Mouse (Mus musculus) embryonic facial prominence, embryonic 15.5 days (tissue): ENCODE data around the gene Abca9. TPM values are rescaled to one million over a fixed set of nuclear protein-coding genes. Genes with fewer than 3 reads are reported as not detected.

Experiments
- ATAC-seq: fragments of 200-750 bp; cut with Nextera tagmentation; 2 replicates; pipeline ENCODE4 v1.8.0; 2017; ENCODE audit warnings: low read depth, moderate TSS enrichment; ENCODE audit not compliant: insufficient number of reproducible peaks, low FRiP score, low TSS enrichment
- H3K27ac ChIP-seq: fragments of 300-500 bp; sonication (generic); replicated peaks from 2 replicates; pipeline ENCODE4 v1.5.1; 2015; ENCODE audit warnings: mild to moderate bottlenecking, inconsistent platforms
- H3K27me3 ChIP-seq: fragments of 300-500 bp; sonication (generic); 2 replicates; pipeline ENCODE4 v1.6.1; 2015; ENCODE audit warnings: inconsistent platforms
- H3K36me3 ChIP-seq: fragments of 300-500 bp; sonication (generic); 2 replicates; pipeline ENCODE4 v1.6.1; 2015; ENCODE audit warnings: mild to moderate bottlenecking, inconsistent platforms
- H3K4me1 ChIP-seq: fragments of 300-500 bp; sonication (generic); 2 replicates; pipeline ENCODE4 v1.6.1; 2015; ENCODE audit warnings: inconsistent platforms
- H3K4me2 ChIP-seq: fragments of 300-500 bp; sonication (generic); replicated peaks from 2 replicates; pipeline ENCODE4 v1.6.1; 2015; ENCODE audit warnings: mild to moderate bottlenecking, inconsistent platforms
- H3K4me3 ChIP-seq: fragments of 300-500 bp; sonication (generic); replicated peaks from 2 replicates; pipeline ENCODE4 v1.5.1; 2015; ENCODE audit warnings: mild to moderate bottlenecking, inconsistent platforms
- H3K9ac ChIP-seq: fragments of 300-500 bp; sonication (generic); 2 replicates; pipeline ENCODE4 v1.6.1; 2015; ENCODE audit warnings: inconsistent platforms
- H3K9me3 ChIP-seq: fragments of 300-500 bp; sonication (generic); replicated peaks from 2 replicates; pipeline ENCODE4 v1.6.1; 2016; ENCODE audit warnings: inconsistent platforms
- WGBS: fragments of 180-500 bp; shearing (Covaris S2); methylation state at CpG from one replicate; pipeline ENCODE4 v1.1.7; 2015; 5-methylcytosine and 5-hydroxymethylcytosine counted together
- polyA plus RNA-seq: library from polyadenylated mRNA; unstranded; fragments of >200 nt; fragmentation: Nextera tagmentation; extraction: Ambion mirVana; gene quantifications from 2 replicates; pipeline ENCODE4 v1.2.1, GENCODE M21; 2015

Abca9 gene
- polyA plus RNA-seq, 1 experiment from 2014 or later = 9.8 TPM

DNA sequence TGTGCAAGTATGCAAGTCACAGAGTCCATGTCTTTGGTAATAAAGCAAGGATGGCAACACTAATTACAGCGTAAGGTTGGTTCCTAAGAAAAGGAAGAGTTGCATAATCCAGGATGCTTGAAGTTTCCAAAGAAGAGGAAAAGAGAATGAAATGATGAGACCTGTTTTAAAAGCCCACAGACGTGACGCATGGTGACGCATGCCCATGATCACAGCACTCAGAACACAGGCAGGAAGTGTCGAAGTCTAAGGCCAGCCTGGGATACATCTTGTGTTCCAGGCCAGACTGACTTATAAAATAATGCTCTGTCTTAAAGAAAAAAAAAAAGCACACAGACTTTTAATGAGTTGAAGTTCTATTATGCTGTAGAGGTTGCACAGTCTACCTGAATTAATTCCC, 20.4 kb downstream of the Abca9 start:
- no peak overlapping the region for H3K27ac ChIP-seq
- no peak overlapping the region for H3K4me3 ChIP-seq
- no peaks in the 10 kb centered on the region for H3K27me3 ChIP-seq
- H3K36me3 ChIP-seq = peaks cover 4% of the 10 kb centered on the region; the same call in 1 of the 2 replicates
- no peak overlapping the region for H3K9ac ChIP-seq
- 98% methylated on average over 5 of the region's 5 CpGs for WGBS
- no peaks in the 10 kb centered on the region for H3K4me1 ChIP-seq
- H3K4me2 ChIP-seq = no peak overlapping the region
- ATAC-seq = no peak
- no peaks in the 10 kb centered on the region for H3K9me3 ChIP-seq

DNA sequence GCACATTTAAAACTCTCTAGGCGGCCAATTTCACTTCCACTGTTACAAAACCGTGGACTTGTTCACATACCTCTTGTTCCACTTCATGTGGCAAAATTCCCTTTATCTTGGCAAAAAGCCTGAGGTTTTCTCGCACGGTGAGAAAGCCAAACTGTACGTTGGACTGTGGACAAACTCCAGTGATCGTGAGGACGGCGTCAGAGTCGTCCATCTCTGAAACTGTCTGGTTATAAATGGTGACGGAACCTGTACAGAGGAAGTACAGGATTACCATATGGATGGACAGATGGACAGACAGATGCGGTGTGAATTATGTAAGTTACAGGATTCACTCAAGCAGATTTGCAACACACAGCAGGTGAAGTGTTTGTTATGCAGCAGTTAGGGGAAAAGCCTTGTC, 22.6 kb downstream of the Abca9 start:
- Histone ChIP-seq H3K27ac (no peak overlapping the region), H3K4me2 (no peak overlapping the region), H3K9ac (no peak overlapping the region), H3K4me1 (no peaks in the 10 kb centered on the region), H3K27me3 (no peaks in the 10 kb centered on the region), H3K4me3 (no peak overlapping the region), H3K9me3 (no peaks in the 10 kb centered on the region), H3K36me3 (peaks cover 4% of the 10 kb centered on the region; the same call in 1 of the 2 replicates)
- no peak for ATAC-seq
- whole genome bisulfite sequencing = 87% methylated on average over 11 of the region's 11 CpGs

DNA sequence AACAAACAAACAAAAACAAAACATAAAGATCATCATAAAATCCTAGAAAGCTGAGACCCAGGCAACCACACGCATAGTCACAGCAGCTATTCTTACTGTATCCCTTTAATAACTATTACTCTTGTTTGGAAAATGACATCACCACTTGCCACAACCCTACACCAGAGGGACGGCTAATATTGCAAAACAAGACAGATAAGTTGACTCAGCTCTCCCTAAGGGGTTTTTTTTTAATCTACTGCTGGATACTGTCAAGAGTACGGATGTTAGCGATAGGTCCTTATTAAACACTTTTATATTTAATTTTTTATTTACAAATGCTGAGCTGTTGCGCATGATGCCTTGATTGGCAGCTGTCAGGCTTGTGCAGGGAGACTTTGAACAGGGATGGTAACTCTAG, 37.2 kb downstream of the Abca9 start:
- no peaks in the 10 kb centered on the region for H3K9me3 ChIP-seq
- WGBS = 63% methylated on average over 5 of the region's 5 CpGs
- no peaks in the 10 kb centered on the region for H3K4me1 ChIP-seq
- H3K36me3 ChIP-seq = no peaks in the 10 kb centered on the region
- H3K27me3 ChIP-seq = no peaks in the 10 kb centered on the region
- H3K4me2 ChIP-seq = no peak overlapping the region
- no peak overlapping the region for H3K9ac ChIP-seq
- H3K4me3 ChIP-seq = no peak overlapping the region
- no peak for ATAC-seq
- H3K27ac ChIP-seq = no peak overlapping the region

DNA sequence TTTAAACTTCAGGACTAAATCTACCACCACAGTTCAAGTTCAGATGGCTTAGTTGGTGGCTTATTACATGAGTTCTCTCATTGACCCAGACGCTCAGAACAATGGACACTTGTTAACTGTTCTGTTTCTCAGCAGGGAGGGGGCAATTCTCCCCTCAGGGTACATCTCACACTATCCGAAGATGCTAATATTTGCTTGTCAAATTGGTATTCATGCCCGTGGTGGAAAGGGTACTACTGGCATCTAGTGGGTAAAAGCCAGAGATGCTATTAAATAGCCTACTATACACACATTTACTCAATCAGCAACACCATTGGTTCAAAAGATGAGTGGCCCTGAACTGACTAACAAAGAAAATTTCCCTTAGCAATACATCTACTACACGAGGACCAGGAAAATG, 56.9 kb downstream of the Abca9 start:
- no peaks in the 10 kb centered on the region for H3K9me3 ChIP-seq
- H3K9ac ChIP-seq = no peak overlapping the region
- no peaks in the 10 kb centered on the region for H3K4me1 ChIP-seq
- H3K4me2 ChIP-seq = no peak overlapping the region
- WGBS = 44% methylated on average over 4 of the region's 4 CpGs
- no peak overlapping the region for H3K4me3 ChIP-seq
- H3K27ac ChIP-seq = no peak overlapping the region
- H3K27me3 ChIP-seq = no peaks in the 10 kb centered on the region
- no peak for ATAC-seq
- 0 out of 2 replicates have a peak, but pooled peaks cover 9% of the 10 kb centered on the region for H3K36me3 ChIP-seq

DNA sequence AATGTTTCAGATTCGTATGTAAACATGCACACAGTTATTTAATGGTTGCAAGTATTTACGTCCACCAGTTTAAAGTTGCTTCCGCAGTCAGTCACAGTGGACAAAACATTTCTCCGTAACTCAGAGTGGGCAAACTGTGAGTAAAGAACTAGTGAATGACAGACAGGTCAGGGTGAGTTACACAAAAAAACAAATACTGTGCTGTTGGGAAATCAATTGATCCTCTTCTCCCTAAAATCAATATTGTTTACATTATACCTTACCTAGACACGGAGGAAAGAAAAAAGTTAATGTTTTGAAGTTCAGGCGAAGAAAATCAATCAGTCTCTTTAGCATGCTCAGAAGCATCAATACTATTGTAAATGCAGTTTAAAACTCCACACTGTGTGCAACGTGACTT, 66.6 kb downstream of the Abca9 start:
- Histone ChIP-seq H3K27ac (no peak overlapping the region), H3K9me3 (no peaks in the 10 kb centered on the region), H3K9ac (no peak overlapping the region), H3K4me2 (no peak overlapping the region), H3K4me1 (no peaks in the 10 kb centered on the region), H3K27me3 (no peaks in the 10 kb centered on the region), H3K4me3 (no peak overlapping the region), H3K36me3 (peaks cover 10% of the 10 kb centered on the region; the same call in 1 of the 2 replicates)
- no peak for ATAC-seq
- 86% methylated on average over 7 of the region's 7 CpGs for WGBS

DNA sequence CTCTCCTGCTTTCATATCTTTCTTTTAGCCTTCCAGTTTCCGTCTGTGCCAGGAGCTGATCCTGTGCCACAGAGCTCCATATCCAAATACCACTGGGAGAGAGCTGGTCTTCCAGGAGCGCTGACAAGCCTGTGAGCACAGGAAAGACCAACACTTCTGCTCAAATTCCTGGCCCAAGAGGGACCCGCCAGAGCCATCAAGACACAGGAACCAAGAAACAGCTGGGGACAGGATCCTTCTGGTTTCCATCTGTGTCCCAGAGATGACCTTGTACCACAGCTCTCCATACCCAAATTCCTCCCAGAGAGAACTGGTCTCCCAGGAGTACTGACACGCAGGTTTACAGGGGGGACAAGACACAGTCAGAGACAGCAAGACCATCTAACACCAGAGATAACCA, 69.1 kb downstream of the Abca9 start:
- Histone ChIP-seq H3K9ac (no peak overlapping the region), H3K27ac (no peak overlapping the region), H3K27me3 (no peaks in the 10 kb centered on the region), H3K9me3 (no peaks in the 10 kb centered on the region), H3K4me1 (0 out of 2 replicates have a peak, but pooled peaks cover 6% of the 10 kb centered on the region), H3K36me3 (peaks cover 4% of the 10 kb centered on the region; the same call in 1 of the 2 replicates), H3K4me3 (no peak overlapping the region), H3K4me2 (no peak overlapping the region)
- ATAC-seq = no peak
- 56% methylated on average over 4 of the region's 4 CpGs for WGBS

DNA sequence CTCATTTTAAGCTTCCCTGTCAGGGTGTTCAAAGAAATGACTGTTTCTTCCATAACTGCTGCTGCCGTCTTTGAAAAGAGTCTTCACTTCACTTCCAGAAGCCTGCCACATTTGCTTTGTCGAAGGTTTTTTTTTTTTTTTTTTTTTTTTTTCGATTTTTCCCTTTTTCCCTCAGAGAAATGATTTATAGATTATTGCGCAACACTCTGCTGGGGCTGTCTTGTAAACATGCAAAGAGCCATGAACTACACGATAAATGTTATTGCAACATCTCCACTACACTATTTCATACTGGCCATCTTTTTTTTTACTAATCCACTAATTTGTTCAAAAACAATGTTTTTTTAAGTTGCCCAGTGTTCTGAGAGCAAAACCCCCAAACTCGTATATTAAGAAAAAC, 70.5 kb downstream of the Abca9 start:
- no peak overlapping the region for H3K4me3 ChIP-seq
- peaks cover 4% of the 10 kb centered on the region; the same call in 1 of the 2 replicates for H3K36me3 ChIP-seq
- H3K4me2 ChIP-seq = no peak overlapping the region
- no peak for ATAC-seq
- 71% methylated on average over 6 of the region's 6 CpGs for WGBS
- no peak overlapping the region for H3K27ac ChIP-seq
- 0 out of 2 replicates have a peak, but pooled peaks cover 6% of the 10 kb centered on the region for H3K4me1 ChIP-seq
- H3K9ac ChIP-seq = no peak overlapping the region
- no peaks in the 10 kb centered on the region for H3K27me3 ChIP-seq
- no peaks in the 10 kb centered on the region for H3K9me3 ChIP-seq

DNA sequence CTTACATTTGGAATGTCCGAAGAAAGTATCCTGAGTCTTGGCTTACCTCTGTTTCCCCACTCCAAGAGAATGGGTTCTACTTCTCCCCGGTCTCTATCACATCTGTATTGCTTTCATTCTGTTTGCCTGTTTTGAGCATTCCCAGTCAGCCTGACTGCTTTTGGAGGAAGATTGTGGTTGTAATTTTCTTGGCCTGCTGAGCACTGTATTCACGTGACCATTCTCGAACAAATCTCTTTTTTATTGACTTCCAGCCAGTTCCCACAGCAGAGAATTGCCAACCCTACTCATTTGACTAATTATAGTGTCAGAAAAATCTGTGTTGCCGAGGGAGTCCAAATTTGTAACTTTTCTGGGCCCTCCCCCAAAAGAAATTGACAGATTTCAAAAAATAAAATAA, 72.1 kb downstream of the Abca9 start, which contains the start of gene Abca8a:
Abca8a (minus strand) TSS at position 121 of the 400 bp plus-strand sequence.
- H3K4me2 ChIP-seq = peak within 1 kb of the TSS; percentile 31

DNA sequence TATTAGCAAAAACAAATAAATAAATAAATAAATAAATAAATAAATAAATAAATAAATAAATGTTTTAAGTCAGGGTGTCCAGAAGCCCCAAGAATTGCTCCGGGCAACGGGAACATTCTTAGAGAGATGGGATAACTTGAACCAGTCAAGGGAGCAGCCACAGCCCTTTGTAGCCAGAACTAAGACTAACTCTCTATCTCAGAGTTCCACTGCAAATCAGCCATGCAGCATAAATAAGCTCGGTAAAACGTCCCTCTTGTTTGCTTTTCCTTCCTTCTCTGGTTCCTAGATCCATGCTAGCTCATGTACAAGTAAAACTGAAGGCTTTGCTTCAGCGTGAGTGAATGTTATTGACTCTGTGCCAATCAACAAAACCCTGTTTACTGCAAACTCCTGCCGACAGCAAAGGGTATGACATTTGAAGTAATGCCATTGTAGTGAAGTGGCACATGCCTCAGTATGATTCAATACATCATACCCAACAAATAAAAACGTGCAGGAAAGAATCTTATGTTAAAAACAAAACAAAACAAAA, 73.1 kb downstream of the Abca9 start:
- peak overlapping the region; percentile 80 for H3K27ac ChIP-seq
- ATAC-seq = no peak
- H3K4me3 ChIP-seq = peak overlapping the region; percentile 27
- H3K9ac ChIP-seq = no peak overlapping the region
- H3K4me1 ChIP-seq = 0 out of 2 replicates have a peak, but pooled peaks cover 6% of the 10 kb centered on the region
- H3K4me2 ChIP-seq = peak overlapping the region; percentile 31
- H3K9me3 ChIP-seq = no peaks in the 10 kb centered on the region
- no peaks in the 10 kb centered on the region for H3K27me3 ChIP-seq
- 45% methylated on average over 7 of the region's 7 CpGs for WGBS
- no peaks in the 10 kb centered on the region; the same call in 1 of the 2 replicates for H3K36me3 ChIP-seq

More for the DNA sequence above, 72.1 kb downstream of the Abca9 start, which contains the start of gene Abca8a:
- peak within 1 kb of the TSS; percentile 27 for H3K4me3 ChIP-seq
- H3K27ac ChIP-seq = peak within 1 kb of the TSS; percentile 80
- 35% methylated on average over 5 of the region's 5 CpGs for WGBS
- H3K9me3 ChIP-seq = no peaks in the 10 kb centered on the region
- H3K9ac ChIP-seq = no peak within 1 kb of the TSS
- H3K4me1 ChIP-seq = 0 out of 2 replicates have a peak, but pooled peaks cover 6% of the 10 kb centered on the region
- no peaks in the 10 kb centered on the region; the same call in 1 of the 2 replicates for H3K36me3 ChIP-seq
- H3K27me3 ChIP-seq = no peaks in the 10 kb centered on the region
- ATAC-seq = no peak

DNA sequence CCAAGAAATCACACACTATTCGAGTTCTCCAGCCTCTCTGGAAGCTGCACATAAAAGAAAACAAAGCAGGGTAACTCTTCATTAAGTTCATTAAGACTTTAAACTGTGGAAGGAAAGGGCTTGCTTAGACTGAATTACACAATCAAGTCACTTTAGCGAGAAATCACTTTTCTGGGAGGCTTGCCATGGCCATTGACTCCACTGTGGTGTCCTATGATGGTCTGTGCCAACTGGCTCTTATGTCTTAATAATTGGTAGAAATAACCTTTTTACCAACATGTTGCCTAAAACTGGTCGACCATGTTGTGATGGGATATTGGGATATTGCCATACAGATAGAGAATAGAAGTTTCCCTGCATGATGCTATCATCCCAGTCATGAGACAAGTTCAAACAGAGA, 73.8 kb downstream of the Abca9 start:
- Histone ChIP-seq H3K4me3 (no peak overlapping the region), H3K9ac (no peak overlapping the region), H3K4me2 (peak overlapping the region; percentile 31; the same call in 1 of the 2 replicates), H3K4me1 (0 out of 2 replicates have a peak, but pooled peaks cover 6% of the 10 kb centered on the region), H3K27ac (no peak overlapping the region), H3K9me3 (no peaks in the 10 kb centered on the region), H3K36me3 (no peaks in the 10 kb centered on the region), H3K27me3 (no peaks in the 10 kb centered on the region)
- ATAC-seq = no peak
- 72% methylated on average over 3 of the region's 3 CpGs for WGBS

DNA sequence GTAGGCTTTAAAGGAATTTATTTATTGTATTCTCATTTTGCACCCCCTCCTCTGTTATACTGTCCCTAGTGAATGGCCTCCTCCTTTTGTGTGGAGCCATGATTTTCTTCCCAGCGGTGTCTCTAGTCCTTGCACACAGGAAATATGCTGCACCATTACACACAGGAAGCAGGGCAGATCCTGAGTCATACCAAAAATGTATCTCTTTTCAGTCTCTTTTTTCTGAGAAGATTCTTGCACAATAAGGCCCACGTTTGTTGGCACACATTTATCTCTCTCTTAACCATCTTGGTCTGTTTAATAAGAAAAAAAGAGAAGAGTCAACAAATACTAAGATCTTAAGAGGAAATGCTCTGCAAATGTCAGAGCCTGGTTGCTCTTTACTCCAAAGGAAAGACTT, 76.7 kb downstream of the Abca9 start:
- Histone ChIP-seq H3K27ac (no peak overlapping the region), H3K4me2 (no peak overlapping the region), H3K4me3 (no peak overlapping the region), H3K4me1 (0 out of 2 replicates have a peak, but pooled peaks cover 6% of the 10 kb centered on the region), H3K27me3 (no peaks in the 10 kb centered on the region), H3K36me3 (no peaks in the 10 kb centered on the region), H3K9me3 (no peaks in the 10 kb centered on the region), H3K9ac (no peak overlapping the region)
- ATAC-seq = no peak
- WGBS = 69% methylated on average over 2 of the region's 2 CpGs

DNA sequence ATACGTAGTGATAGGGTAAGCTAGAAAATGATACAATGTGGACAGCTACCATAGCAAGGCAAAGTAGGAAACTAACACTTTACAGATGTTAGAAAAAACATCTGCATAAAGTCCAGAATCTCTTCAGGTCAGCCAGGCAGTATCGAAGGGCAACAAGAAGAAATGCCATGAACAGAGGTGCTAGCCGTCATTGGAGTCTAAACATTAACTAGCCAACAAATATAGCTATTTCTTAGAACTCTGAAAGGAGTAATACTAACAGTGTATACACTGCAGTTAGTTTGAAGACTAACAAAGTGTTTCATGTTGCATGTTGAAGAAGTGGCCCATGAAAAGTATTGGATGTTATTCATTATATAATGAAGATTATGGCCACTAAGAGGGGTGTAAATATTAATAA, 95.8 kb downstream of the Abca9 start:
- H3K4me3 ChIP-seq = no peak overlapping the region
- H3K9me3 ChIP-seq = no peaks in the 10 kb centered on the region
- no peaks in the 10 kb centered on the region for H3K36me3 ChIP-seq
- H3K4me1 ChIP-seq = no peaks in the 10 kb centered on the region
- H3K27ac ChIP-seq = no peak overlapping the region
- H3K27me3 ChIP-seq = no peaks in the 10 kb centered on the region
- H3K4me2 ChIP-seq = no peak overlapping the region
- ATAC-seq = no peak
- no peak overlapping the region for H3K9ac ChIP-seq
- WGBS = 60% methylated on average over 3 of the region's 3 CpGs
